Mouse (Mus musculus): Measurements from ENCODE around the gene Dpyd. TPM values are rescaled to one million over a fixed set of nuclear protein-coding genes. Genes with fewer than 3 reads are reported as not detected.
A peak's percentile ranks its signal among the peaks of the same experiment; 100 is the strongest.

The Dpyd gene
- polyA plus RNA-seq (2015; fragmentation: Nextera tagmentation; extraction: Ambion mirVana) = 8.0 and 8.1 TPM in 2 replicates

- peaks cover 11% of the 10 kb centered on the region for H3K4me1 ChIP-seq
- WGBS = 6% methylated on average over 19 of the region's 19 CpGs
- H3K36me3 ChIP-seq = no peaks in the 10 kb centered on the region
- H3K4me3 ChIP-seq (replicated peaks) = peak within 1 kb of the TSS; percentile 69
- no peaks in the 10 kb centered on the region for H3K9me3 ChIP-seq (replicated peaks)
- no peaks in the 10 kb centered on the region for H3K27me3 ChIP-seq (replicated peaks)
- H3K4me2 ChIP-seq = peak within 1 kb of the TSS; percentile 96
- H3K27ac ChIP-seq (replicated peaks) = peak within 1 kb of the TSS; percentile 48; the same call in 1 of the 2 replicates
- H3K9ac ChIP-seq (replicated peaks) = peak within 1 kb of the TSS; percentile 65
- peak; percentile 100 for ATAC-seq (ENCODE audit: low FRiP score)
Observed at GRCm38 (mm10) chr3:118561554-118562310, at the start of gene Dpyd. TSS of gene Dpyd (plus strand) at chr3:118562129.

DNA sequence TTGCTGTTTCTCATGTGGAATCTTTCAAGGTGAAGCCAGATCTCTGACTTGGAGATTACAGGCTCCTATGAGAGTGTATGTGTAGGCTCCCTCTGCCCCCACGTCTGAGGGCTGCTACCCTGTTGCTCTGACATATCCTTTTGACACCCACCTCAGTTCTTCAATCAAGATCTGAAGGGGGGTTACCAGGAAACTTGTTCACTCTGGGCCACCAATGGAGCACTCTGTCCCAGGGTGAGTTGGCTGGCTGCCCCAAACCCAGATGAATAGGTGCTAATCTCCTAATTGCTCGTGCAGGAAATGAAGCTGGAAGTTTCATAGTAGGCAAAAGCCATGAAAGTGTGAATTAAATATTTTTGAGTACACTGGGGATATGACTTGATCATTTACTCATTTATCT is 24.3 kb upstream of the Dpyd start:
- ATAC-seq (ENCODE audit: low FRiP score) = no peak
- H3K4me3 ChIP-seq (replicated peaks) = no peak overlapping the region
- WGBS = 42% methylated on average over 2 of the region's 2 CpGs
- no peak overlapping the region for H3K9ac ChIP-seq (replicated peaks)
- no peaks in the 10 kb centered on the region for H3K27me3 ChIP-seq (replicated peaks)
- no peak overlapping the region for H3K27ac ChIP-seq (replicated peaks)
- no peak overlapping the region for H3K4me2 ChIP-seq
- no peaks in the 10 kb centered on the region for H3K36me3 ChIP-seq
- no peaks in the 10 kb centered on the region for H3K9me3 ChIP-seq (replicated peaks)
- no peaks in the 10 kb centered on the region for H3K4me1 ChIP-seq

GRCm38 (mm10) chr3:118541766-118542165 is 20.2 kb upstream of the Dpyd start:
- Histone ChIP-seq H3K9me3 (replicated peaks) (no peaks in the 10 kb centered on the region), H3K27ac (replicated peaks) (no peak overlapping the region), H3K27me3 (replicated peaks) (no peaks in the 10 kb centered on the region), H3K4me2 (no peak overlapping the region), H3K9ac (replicated peaks) (no peak overlapping the region), H3K4me1 (no peaks in the 10 kb centered on the region), H3K36me3 (no peaks in the 10 kb centered on the region), H3K4me3 (replicated peaks) (no peak overlapping the region)
- WGBS = 61% methylated on average over 6 of the region's 6 CpGs
- no peak for ATAC-seq (ENCODE audit: low FRiP score)

DNA sequence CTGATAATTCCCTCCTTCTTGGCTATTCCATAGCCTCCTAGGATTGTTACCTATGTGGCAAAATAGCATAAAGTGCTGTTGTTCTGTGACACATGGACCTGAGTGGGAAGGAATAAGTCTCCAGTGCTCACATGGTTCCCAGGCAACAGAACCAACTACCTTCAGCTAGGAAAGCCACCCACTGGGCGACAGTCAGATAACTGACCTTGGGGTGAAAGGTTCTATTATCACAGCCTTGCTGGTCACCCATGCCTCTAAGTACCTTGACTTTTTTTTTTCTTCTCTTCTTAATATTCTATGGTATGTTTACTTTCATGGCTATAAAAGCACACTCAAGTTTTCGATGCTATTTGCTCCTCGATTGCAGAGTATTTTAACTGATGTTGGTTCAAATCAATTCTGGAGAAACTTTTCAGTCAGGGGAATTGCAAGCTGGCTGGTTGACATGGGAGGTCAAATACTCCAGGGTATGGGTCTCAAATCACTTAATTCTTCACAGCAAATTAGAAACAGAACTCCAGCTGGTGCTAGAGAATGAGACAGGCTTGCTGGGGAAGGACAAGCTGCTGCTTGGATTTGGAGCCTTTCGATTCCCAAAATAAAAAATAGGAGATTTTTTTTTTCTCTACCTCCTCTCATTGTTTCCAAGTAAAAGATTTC is 14.2 kb upstream of the Dpyd start:
- H3K36me3 ChIP-seq = no peaks in the 10 kb centered on the region
- no peak overlapping the region for H3K4me3 ChIP-seq (replicated peaks)
- no peaks in the 10 kb centered on the region for H3K27me3 ChIP-seq (replicated peaks)
- WGBS = 43% methylated on average over 4 of the region's 4 CpGs
- no peaks in the 10 kb centered on the region for H3K9me3 ChIP-seq (replicated peaks)
- no peak overlapping the region for H3K27ac ChIP-seq (replicated peaks)
- no peak overlapping the region for H3K9ac ChIP-seq (replicated peaks)
- no peak for ATAC-seq (ENCODE audit: low FRiP score)
- no peak overlapping the region for H3K4me2 ChIP-seq
- no peaks in the 10 kb centered on the region for H3K4me1 ChIP-seq

DNA sequence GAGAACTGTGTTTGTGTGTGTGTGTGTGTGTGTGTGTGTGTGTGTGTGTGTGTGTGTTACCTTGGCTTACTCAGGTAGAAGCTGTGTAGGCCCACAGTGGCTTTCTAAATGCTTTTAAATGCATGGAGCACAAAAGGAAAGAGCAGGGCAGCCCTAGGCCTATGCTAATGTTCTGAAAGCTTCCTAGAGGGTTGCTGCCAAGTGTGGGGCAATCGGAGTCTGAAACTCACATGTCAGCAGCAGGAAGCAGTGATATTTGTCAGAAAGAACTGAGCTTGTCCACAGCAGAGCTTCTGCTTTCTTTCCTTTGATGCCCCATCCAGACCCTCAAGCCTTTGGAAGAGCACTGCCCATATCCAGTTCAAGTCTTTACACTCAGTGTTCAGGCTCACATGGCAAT is 4.3 kb upstream of the Dpyd start:
- H3K36me3 ChIP-seq = no peaks in the 10 kb centered on the region
- H3K9ac ChIP-seq (replicated peaks) = no peak overlapping the region
- H3K9me3 ChIP-seq (replicated peaks) = no peaks in the 10 kb centered on the region
- no peaks in the 10 kb centered on the region for H3K27me3 ChIP-seq (replicated peaks)
- no peak overlapping the region for H3K27ac ChIP-seq (replicated peaks)
- H3K4me3 ChIP-seq (replicated peaks) = no peak overlapping the region
- peaks cover 11% of the 10 kb centered on the region for H3K4me1 ChIP-seq
- no peak overlapping the region for H3K4me2 ChIP-seq
- WGBS = 74% methylated on average over 1 of the region's 1 CpGs
- no peak for ATAC-seq (ENCODE audit: low FRiP score)

DNA sequence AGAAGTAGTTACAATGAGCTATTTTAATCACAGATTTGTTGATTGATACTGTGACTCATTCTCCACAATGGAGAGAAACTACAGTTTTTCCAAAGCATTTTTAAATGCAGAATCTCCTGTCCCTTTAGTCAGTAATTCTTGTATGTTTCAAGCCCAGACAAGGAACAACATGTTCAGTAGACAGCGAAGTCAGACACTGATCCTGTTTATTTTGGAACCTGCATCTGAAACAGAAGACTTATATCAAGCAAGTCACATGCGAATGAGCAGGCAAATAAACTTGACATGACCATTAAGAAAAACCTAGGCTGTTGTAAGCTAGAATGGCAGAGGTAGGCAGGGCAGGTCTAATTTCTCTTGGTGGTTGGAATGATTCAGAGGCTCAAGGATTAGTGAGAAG is 2.0 kb upstream of the Dpyd start:
- Histone ChIP-seq H3K27me3 (replicated peaks) (no peaks in the 10 kb centered on the region), H3K27ac (replicated peaks) (no peak overlapping the region), H3K4me1 (peaks cover 11% of the 10 kb centered on the region), H3K4me3 (replicated peaks) (no peak overlapping the region), H3K4me2 (no peak overlapping the region), H3K9ac (replicated peaks) (no peak overlapping the region), H3K36me3 (no peaks in the 10 kb centered on the region), H3K9me3 (replicated peaks) (no peaks in the 10 kb centered on the region)
- ATAC-seq (ENCODE audit: low FRiP score) = no peak
- 83% methylated on average over 2 of the region's 2 CpGs for WGBS

DNA sequence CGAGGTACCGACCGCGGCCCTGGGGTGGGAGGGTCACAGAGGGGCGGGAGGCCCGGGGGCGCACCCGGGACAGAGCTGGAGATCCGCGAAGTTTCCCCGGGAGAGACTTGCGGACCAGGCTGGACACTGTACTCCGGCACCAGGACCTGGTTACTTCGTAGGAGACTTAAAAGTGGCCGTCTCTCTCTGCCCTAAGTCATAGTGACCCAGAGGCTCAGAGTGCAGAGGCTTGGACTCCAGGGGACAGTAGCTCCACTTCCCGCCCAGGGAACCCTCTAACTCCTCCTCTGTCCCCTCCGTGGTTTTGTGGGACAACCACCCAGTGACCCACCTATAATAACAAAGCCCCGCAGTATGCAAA is 362 bp downstream of the Dpyd start:
- Histone ChIP-seq H3K4me1 (peaks cover 11% of the 10 kb centered on the region), H3K9ac (replicated peaks) (peak overlapping the region; percentile 65), H3K36me3 (no peaks in the 10 kb centered on the region), H3K9me3 (replicated peaks) (no peaks in the 10 kb centered on the region), H3K4me3 (replicated peaks) (peak overlapping the region; percentile 69), H3K4me2 (peak overlapping the region; percentile 96), H3K27me3 (replicated peaks) (no peaks in the 10 kb centered on the region), H3K27ac (replicated peaks) (peak overlapping the region; percentile 48; the same call in 1 of the 2 replicates)
- 0% methylated on average over 18 of the region's 18 CpGs for WGBS
- peak; percentile 74 for ATAC-seq (ENCODE audit: low FRiP score)

DNA sequence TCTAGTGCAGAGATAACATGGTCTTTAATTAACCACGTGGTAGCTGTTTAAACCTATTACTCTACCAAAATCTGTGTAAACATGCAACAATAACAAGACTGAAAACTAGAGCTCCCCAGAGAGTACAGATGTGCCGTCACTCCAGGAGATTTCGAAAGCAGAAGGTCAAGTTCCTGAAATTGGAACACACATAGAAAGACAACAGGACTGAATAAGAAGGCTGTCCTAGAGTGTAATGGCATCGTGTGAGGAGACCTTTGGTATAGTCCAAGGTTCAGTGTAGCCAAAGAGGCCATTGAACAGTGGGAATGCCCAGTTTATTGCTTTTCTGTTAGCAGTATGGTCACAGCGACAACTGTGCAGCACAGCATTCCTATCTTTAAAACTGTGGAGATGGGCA is 4.8 kb downstream of the Dpyd start:
- peaks cover 8% of the 10 kb centered on the region for H3K4me1 ChIP-seq
- no peak overlapping the region for H3K9ac ChIP-seq (replicated peaks)
- 60% methylated on average over 5 of the region's 5 CpGs for WGBS
- H3K27me3 ChIP-seq (replicated peaks) = no peaks in the 10 kb centered on the region
- no peaks in the 10 kb centered on the region for H3K36me3 ChIP-seq
- no peak overlapping the region for H3K27ac ChIP-seq (replicated peaks)
- no peaks in the 10 kb centered on the region for H3K9me3 ChIP-seq (replicated peaks)
- no peak overlapping the region for H3K4me3 ChIP-seq (replicated peaks)
- ATAC-seq (ENCODE audit: low FRiP score) = no peak
- no peak overlapping the region for H3K4me2 ChIP-seq

DNA sequence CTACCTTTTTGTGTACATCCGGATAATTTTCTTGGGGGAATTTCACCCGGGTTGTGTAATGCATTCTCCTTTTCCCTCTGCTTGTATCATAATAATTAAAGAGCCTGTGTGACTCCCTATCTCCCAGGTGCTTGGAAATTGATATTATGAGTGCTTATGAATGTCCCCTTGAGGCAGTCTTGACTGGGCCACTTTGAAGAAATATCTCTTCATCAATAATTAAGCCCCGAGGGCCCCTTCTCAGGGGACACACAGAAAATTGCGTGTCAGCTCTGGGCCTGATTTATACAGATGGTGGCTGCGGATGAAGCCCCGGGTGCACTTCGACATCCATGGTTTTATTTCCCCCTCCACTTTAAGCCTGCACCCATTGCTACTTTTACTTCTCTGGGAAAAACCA is 8.3 kb downstream of the Dpyd start:
- Histone ChIP-seq H3K9ac (replicated peaks) (no peak overlapping the region), H3K27ac (replicated peaks) (no peak overlapping the region), H3K9me3 (replicated peaks) (no peaks in the 10 kb centered on the region), H3K4me2 (no peak overlapping the region), H3K4me1 (no peaks in the 10 kb centered on the region), H3K4me3 (replicated peaks) (no peak overlapping the region), H3K36me3 (no peaks in the 10 kb centered on the region), H3K27me3 (replicated peaks) (no peaks in the 10 kb centered on the region)
- 39% methylated on average over 7 of the region's 7 CpGs for WGBS
- no peak for ATAC-seq (ENCODE audit: low FRiP score)

DNA sequence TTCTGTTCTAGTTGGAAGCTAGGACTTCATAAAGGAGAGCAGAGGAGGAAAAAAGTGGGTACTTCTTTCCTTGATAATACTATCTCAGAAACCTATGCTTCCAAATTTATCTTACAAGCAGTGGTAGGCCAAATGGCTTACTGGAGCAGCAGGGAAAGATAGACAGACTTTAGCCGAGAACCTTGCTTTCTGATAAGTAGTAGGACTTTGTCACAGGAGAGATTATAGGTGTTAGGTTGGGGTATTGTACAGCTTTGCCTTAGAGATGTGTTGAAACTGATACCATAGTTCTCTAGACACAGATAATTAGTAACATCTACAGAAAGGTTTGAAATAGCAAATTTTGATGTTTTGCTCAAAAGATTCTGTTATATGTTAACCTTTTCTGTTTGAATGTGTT is 28.6 kb downstream of the Dpyd start:
- Histone ChIP-seq H3K9ac (replicated peaks) (no peak overlapping the region), H3K36me3 (no peaks in the 10 kb centered on the region), H3K27me3 (replicated peaks) (no peaks in the 10 kb centered on the region), H3K4me1 (no peaks in the 10 kb centered on the region), H3K4me2 (no peak overlapping the region), H3K9me3 (replicated peaks) (no peaks in the 10 kb centered on the region), H3K4me3 (replicated peaks) (no peak overlapping the region), H3K27ac (replicated peaks) (no peak overlapping the region)
- WGBS = 84% methylated on average over 1 of the region's 1 CpGs
- no peak for ATAC-seq (ENCODE audit: low FRiP score)

DNA sequence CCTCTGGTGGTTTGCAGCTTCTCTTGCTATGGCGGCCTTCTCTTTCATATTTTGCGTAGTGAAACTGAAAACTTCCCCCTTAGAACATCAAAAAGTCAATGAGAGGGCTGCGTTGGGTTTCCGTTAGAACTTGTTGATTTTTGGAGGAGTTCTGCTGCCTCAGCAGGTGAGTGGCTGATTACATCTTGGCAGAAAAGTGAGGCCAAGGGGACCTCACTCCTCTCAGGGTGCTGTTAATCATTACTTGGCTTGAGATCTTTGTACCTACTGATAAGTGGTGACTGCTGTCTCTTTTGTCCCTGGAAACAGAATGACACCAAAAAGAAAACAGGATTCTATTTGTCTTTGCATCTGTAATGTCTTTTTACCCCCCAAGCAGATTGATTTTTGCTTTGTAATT is 32.9 kb downstream of the Dpyd start:
- ATAC-seq (ENCODE audit: low FRiP score) = no peak
- Histone ChIP-seq H3K4me3 (replicated peaks) (no peak overlapping the region), H3K27me3 (replicated peaks) (no peaks in the 10 kb centered on the region), H3K4me1 (no peaks in the 10 kb centered on the region), H3K9ac (replicated peaks) (no peak overlapping the region), H3K27ac (replicated peaks) (no peak overlapping the region), H3K36me3 (no peaks in the 10 kb centered on the region), H3K4me2 (no peak overlapping the region), H3K9me3 (replicated peaks) (no peaks in the 10 kb centered on the region)
- 93% methylated on average over 4 of the region's 4 CpGs for WGBS

GRCm38 (mm10) chr3:118595693-118596092 is 33.8 kb downstream of the Dpyd start:
- H3K4me3 ChIP-seq (replicated peaks) = no peak overlapping the region
- H3K9ac ChIP-seq (replicated peaks) = no peak overlapping the region
- no peak overlapping the region for H3K27ac ChIP-seq (replicated peaks)
- no peaks in the 10 kb centered on the region for H3K27me3 ChIP-seq (replicated peaks)
- no peak overlapping the region for H3K4me2 ChIP-seq
- 87% methylated on average over 2 of the region's 2 CpGs for WGBS
- no peaks in the 10 kb centered on the region for H3K9me3 ChIP-seq (replicated peaks)
- no peaks in the 10 kb centered on the region for H3K36me3 ChIP-seq
- no peaks in the 10 kb centered on the region for H3K4me1 ChIP-seq
- ATAC-seq (ENCODE audit: low FRiP score) = no peak
